Mouse (Mus musculus) 3T3-L1 (cell line): ENCODE results near the gene Phykpl.
"Not testable (repeated sequence)": the region's sequence is repeated elsewhere in the genome, so short reads cannot be mapped to it uniquely, and the experiment has no call there.

Source experiments
- DNase-seq: peaks from one replicate; pipeline ENCODE4 v3.0.0-alpha.2; 2015; ENCODE audit warnings: low read depth, low spot score

The Phykpl gene

GRCm38 (mm10) chr11:51617693-51618092 lies 33.1 kb downstream of the Phykpl start:
- DNase-seq, result peak; percentile 84

DNA sequence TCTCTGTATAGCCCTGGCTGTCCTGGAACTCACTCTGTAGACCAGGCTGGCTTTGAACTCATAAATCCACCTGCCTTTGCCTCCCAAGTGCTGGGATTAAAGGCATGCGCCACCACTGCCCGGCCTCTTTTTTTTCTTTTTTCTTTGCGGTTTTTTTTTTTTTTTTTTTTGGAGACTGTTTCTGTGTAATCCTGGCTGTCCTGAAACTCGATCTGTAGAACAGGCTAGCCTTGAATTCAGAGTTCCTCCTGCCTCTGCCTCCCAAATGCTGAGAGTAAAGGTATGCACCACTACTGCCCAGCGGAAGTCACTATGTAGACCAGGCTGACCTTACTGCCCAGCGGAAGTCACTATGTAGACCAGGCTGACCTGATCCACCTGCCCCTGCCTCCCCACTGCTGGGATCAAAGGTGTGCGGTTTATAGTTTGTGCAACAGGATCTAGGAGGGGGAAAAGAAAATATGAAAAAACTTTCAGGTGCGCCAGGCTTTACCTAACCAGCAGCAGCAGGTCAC lies 34.4 kb downstream of the Phykpl start:
- no peak for DNase-seq

- peak; percentile 100 for DNase-seq
Measured at GRCm38 (mm10) chr11:51619409-51620060, 35.0 kb downstream of the Phykpl start, which contains the start of gene Nhp2. TSS of gene Nhp2 (plus strand) at chr11:51619735.

DNA sequence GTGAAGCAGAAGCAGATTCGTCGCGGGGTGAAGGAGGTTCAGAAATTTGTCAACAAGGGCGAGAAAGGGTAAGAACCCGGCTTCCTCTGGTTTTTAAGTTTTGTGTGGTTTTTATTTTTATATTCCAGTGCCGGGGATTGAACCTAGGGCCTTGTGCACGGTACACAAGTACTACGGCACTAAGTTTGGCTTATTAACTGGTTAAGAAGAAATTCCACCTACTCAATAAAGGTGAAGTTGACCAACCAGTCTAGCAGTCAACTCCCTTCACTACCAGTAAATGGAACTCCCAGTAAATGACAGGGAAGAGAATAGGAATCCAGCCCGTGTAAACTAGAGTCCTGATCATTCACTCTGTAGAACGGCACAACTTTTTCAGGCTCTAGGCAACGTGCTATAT lies 35.5 kb downstream of the Phykpl start:
- no peak for DNase-seq

DNA sequence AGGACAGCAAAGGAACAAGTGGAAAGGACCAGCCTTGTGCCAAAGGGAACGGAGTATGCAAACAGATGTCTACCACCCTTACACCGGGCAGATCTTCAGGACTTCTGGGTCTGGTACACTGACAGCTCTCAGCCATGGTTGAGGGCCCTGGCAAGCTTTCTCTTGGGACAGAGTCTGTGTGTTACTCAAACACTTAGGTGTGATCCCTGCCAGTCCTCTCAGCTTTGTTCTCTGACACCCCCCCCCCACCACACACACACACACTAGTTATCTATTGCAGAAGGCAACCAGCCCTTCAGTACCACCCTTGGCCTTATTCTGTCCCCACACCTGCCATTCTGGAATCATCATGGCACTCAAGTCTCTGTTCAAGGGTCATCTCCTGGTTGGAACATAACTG lies 37.2 kb downstream of the Phykpl start:
- DNase-seq, result no peak

DNA sequence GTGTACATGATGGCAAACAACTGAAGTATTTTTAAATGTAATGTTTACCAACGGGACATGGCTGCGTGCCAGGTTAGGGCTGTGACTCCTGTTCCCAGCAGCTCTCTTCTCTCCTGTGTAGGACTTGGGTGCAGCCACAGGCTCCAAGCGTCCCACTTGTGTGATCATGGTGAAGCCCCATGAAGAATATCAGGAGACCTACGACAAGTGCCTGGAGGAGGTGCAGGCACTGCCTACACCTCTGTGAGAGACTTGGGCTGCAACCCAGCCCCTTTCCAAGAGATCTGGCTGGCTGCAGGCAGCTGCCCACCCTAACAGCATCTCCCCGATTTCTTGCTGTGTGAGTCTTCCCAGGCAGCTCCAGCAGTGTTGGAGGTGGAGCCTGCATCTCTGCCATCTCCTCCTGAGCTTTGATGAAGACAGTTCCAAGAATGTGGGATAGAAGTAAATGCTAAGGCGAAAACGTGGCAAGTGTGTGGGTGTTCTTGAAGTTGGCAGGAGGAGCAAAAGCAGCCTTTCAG lies 38.5 kb downstream of the Phykpl start:
- DNase-seq, result no peak

GRCm38 (mm10) chr11:51625187-51625820 lies 40.7 kb downstream of the Phykpl start:
- no peak for DNase-seq

- no peak for DNase-seq
Measured at GRCm38 (mm10) chr11:51627425-51627824, 42.9 kb downstream of the Phykpl start.

GRCm38 (mm10) chr11:51627907-51628306 lies 43.4 kb downstream of the Phykpl start:
- no peak for DNase-seq

DNA sequence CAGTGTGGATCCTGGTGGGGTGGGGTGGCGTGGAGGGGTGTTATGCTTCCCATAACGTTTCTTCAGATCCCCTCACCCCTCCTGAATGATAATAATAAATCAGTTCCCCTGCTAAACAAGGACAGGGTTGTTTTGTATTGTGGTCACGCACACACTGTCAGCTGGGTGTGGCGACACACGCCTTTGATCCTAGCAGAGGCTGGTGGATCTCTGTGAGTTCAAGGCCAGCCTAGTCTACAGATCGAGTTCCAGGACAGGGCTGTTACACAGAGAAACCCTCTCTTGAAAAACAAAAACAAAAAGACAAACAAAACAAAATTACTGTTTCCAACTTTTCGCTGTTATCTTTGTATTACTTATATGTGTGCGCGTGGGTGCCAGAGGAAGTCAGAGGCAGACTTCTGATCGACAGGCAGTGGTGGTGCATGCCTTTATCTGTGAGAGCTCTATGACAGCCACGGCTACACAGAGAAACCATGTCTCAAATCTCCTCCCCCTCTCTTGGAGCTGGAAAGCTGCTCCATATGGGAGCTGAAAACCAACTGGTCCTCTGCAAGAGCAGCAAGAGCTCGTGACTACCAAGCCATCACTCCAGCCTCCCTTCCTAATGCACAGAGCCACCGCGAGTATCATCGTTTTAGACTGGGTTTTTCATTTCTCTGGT lies 45.2 kb downstream of the Phykpl start:
- no peak for DNase-seq

DNA sequence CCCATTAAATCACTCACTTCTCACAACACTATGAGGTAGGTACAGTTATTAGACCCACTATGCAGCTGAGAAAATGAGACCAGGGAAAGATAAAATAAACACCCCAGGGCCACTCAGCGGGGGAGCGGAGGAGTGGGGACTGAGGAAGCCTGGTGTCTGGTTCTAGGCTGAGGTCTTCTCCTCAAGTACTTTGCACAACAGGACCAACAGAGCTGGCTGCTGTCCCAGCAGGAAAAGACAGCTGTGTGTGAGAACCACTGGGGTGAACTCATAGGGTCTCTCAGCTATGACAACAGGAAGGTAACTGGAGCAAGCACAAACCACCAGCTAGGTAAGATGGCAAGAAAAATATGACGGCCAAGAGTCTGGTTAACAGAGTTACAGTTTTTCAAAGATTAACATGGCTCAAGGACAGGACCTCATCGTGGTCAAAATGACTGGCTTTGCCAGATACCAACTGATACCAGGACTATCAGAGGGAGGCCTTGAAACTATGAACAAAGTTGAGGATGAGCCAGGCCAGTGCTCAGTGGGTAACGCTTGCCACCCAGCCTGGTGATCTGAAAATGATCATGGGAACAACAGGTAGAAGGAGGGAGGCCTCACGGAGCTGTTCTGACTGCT lies 47.7 kb downstream of the Phykpl start:
- no peak for DNase-seq

DNA sequence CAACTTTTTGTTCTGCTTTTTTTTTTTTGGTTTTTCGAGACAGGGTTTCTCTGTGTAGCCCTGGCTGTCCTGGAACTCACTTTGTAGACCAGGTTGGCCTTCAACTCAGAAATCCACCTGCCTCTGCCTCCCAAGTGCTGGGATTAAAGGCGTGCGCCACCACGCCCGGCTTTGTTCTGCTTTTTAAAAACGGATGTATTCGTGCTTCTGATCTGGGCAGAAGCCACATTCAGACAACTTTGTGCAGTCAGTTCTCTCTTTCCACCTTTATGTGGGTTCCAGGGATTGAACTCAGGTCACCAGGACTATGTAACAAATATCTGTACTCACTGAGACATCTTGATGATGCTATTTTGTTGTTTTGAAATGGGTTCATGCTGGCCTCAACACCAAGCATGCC lies 48.6 kb downstream of the Phykpl start:
- not testable (repeated sequence) for DNase-seq

DNA sequence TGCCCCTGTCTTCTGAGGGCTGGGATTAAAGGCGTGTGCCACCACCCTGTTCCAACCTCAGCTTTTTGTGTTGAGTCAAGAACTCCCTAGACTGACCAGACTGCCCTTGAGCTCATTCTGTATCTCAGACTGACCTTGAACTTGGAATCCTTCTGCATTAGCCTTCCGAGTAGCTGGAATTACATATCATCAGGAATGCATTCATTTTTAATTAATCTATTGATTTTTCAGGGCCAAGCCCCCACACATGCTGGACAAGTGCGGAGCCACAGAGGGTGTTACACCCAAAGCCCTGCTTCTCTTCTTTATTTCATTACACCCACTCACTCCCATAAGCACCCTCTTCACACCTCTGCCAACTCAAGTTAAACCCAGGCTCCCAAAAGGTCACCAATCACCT lies 49.2 kb downstream of the Phykpl start:
- DNase-seq, result no peak

GRCm38 (mm10) chr11:51635127-51635524 lies 50.6 kb downstream of the Phykpl start:
- no peak for DNase-seq

DNA sequence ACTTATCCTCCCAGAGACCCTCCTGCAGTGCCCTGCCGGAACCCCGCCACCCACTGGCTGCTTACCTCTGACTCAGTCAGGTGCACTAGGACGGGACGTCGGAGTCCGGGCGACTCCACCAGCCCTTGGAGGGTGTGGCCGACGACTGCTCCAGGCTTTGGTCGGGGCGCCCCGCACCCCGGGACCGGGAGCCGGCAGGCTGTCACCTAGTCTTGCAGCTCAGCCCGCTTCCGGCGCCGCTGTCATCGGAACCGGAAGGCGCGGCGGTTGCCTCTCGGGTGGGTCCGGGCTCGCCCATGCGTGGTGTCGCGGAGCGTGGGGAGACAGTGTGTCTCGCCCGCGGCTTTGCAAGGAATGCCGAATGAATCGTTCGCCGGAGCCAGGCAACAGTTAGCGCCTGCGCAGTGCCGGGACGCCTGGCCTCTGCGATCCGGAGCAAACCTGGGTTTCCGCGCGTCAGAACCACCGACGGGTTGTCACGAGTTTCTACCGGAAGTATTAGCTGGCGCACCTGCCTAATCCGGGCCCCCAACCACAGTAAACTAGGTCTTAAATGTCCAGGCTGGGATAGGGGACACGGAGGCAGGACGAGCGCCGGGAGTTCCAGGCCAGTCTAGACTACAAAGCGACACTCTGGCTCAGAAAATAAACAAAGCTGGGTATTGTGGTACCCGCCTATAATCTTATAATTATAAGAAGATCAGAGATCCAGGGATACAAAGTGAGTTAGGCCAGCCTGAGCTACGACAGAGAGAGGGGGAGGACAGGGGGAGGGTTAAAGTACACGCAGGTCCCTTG lies 51.2 kb downstream of the Phykpl start, which contains the start of gene Rmnd5b:
Rmnd5b (minus strand) TSS at position 372 of the 798 bp plus-strand sequence.
- DNase-seq, result peak; percentile 87

GRCm38 (mm10) chr11:51636323-51636684 lies 51.7 kb downstream of the Phykpl start:
- peak; percentile 86 for DNase-seq

DNA sequence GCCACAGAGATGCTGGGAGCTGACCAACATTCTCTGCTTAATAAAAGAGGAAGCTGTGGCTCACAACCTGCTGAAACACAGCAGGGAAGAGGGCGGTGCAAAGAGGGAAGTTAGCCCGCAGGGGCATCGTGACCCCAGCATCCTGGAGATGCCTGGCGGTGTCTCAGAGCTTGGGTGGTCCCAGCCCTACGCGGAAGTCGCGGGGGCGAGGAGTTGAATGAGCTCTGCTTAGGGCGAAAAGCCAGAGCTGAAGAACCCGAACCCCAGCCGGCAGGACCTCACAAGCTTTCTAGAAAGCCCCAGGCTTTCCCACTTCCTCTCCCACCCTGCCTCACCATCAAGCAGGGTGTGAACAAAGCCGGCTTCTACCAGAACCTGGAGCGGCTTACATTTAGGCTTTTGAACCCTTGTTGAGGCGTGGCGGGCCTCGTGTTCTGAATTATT lies 53.4 kb downstream of the Phykpl start:
- DNase-seq, result no peak

DNA sequence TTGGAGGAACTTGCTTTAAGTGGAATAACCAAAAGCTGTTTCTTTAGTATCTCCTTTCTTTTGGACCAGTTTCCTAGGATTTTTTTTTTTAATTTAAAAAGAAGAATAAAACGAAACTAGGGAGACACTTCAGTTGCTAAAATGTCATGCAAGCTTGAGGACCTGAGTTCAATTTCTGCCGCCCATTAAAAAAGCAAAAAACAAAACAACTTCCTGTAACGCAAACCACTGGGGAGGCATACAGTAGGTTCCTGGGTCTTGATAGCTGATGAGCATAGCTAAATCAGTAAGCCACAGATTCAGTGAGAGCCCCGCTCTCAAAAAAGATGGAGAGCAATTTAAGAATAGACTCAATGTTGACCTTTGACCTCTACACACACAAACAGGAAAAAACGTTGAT lies 53.9 kb downstream of the Phykpl start:
- no peak for DNase-seq

DNA sequence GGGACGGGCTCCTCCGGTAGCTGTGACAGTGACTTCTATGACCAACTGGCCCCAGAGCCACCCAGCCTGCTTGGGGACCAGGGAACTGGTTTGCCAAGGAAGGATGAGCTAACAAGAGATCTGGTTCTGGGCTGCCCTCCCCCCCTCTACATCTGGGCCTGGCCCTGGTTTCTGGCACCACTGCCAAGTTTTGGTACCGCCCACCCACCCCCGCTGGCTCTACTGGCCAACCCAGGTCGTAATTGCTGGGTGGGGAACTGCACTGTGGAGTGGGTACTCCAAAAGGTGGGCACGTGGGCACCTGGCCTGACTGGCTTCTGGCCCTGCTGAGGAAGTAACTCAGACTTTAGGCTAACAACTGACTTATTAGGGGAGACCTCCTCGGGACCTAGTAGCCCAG lies 56.2 kb downstream of the Phykpl start:
- no peak for DNase-seq

- DNase-seq, result no peak
Measured at GRCm38 (mm10) chr11:51643202-51643601, 58.6 kb downstream of the Phykpl start.

DNA sequence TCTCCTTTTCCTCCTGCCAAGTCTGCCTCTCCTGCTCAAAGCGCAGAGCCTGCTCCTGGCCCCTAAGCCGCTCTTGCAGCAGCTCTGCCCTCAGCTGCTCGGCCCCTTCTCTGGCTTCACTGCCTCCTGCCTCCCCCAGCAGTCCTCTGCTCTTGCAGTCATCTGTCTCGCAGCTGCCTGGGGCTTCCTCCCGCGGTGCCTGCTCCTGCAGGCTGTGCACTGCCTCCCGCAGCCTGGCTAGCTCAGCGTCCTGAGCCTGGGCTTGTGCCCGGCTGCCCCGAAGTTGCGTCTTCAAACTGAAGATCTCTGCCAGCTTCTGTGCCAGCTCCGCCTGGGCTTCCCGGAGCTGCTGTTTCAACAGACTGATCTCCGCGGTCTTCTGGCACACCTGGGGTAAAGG lies 59.2 kb downstream of the Phykpl start:
- DNase-seq, result no peak
